Mouse (Mus musculus) left cerebral cortex, postnatal 36 days (tissue): Measurements from ENCODE around the gene Aasdh. TPM values are rescaled to one million over a fixed set of nuclear protein-coding genes. Genes with fewer than 3 reads are reported as not detected.
A peak's percentile ranks its signal among the peaks of the same experiment; 100 is the strongest.
"Not testable (repeated sequence)": the region's sequence is repeated elsewhere in the genome, so short reads cannot be mapped to it uniquely, and the experiment has no call there.

Source experiments
- DNase-seq, 2 experiments: peaks; one replicate each; pipeline ENCODE4 v3.0.0; 2021 to 2022; ENCODE audit warnings: low spot score in 2 of 2, mixed read lengths in 1 of 2
- intact Hi-C: fragments of 180-260 bp; cut with DNase I; formaldehyde crosslinking; loops from one replicate; pipeline ENCODE4 v1.15.1; 2025
- total RNA-seq, 2 experiments: library from RNA; stranded (reverse); gene quantifications; 2 replicates each; pipeline ENCODE4 v1.2.3; 2021

The Aasdh gene
- total RNA-seq, 2 experiments from 2014 or later: 22.8 to 25.0 TPM

GRCm38 (mm10) chr5:76923428-76923827 lies 18.1 kb upstream of the Aasdh start:
- DNase-seq: peak; percentile 41 to 51
- intact Hi-C loops: no loop called here

DNA sequence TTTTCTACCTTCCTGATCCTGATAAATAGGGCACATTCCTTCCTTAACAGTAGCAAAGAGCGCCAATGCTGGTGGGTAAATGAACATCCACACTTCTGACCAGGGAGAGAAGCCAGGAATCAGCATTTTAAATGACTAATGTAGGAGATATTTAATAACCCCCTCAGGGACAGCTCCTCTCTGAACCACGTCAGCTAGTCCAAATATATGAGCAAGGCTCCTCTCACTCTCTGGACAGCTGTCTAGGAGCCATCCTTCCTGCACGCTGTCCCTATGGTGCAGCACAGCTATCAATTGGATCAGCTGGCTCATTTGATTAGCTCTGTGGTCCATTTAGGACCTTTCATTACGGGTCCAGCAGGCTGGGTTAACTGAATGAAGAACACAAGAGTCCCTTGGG lies 17.5 kb upstream of the Aasdh start:
- intact Hi-C loops: no loop called here
- no peak for DNase-seq

GRCm38 (mm10) chr5:76912522-76912921 lies 7.2 kb upstream of the Aasdh start:
- intact Hi-C loops, DNase-seq: not testable (repeated sequence)

- no peak for DNase-seq
- intact Hi-C loops: no loop called here
These were observed 5.5 kb upstream of the Aasdh start for GRCm38 (mm10) chr5:76910807-76911206.

GRCm38 (mm10) chr5:76906155-76906499 lies 813 bp upstream of the Aasdh start:
- DNase-seq: no peak
- intact Hi-C loops: no loop called here

DNA sequence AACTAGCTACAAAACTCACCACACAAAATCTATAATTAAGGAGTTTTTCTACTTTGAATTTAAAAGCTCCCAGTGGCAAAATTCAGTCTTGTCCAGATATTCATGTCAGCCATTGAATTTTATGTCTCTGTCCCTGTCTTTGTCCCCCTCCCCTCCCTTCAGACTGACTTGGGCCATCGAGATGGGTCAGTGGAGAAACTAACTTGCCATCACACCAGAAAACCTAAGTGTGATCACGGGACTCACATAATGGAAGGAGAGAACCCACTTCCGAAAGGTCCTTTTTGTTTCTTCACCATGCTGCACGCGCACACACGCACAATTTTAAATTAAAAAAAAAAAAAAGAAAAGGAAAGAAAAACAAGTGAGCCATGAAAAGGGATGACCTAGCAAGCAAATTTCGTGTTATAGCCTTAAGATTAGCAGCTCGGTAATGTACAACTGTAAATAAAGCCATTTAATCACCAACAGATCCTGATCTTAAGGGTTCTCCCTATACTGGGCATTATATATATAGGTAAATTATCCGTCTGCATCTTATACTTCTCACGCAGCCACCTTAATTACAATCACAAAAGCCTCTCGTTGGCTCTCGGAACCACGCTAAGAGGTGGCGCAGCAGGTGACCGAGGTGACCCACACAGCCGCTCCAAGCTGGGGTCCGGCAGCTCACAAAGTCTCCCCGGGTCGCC lies 455 bp downstream of the Aasdh start:
- no peak for DNase-seq
- intact Hi-C loops: loop anchor here (1.0 kb wide), 1 partner anchor 46 kb away; the partner anchor contains the start of genes Paics and Ppat

GRCm38 (mm10) chr5:76902131-76902530 lies 3.2 kb downstream of the Aasdh start:
- DNase-seq: no peak
- intact Hi-C loops: no loop called here

- intact Hi-C loops: no loop called here
- no peak for DNase-seq
These were observed 12.2 kb downstream of the Aasdh start for GRCm38 (mm10) chr5:76893084-76893483.

- no peak for DNase-seq
- intact Hi-C loops: no loop called here
These were observed 12.7 kb downstream of the Aasdh start for GRCm38 (mm10) chr5:76892608-76893007.

GRCm38 (mm10) chr5:76887011-76887410 lies 18.3 kb downstream of the Aasdh start:
- intact Hi-C loops: no loop called here
- DNase-seq: no peak

DNA sequence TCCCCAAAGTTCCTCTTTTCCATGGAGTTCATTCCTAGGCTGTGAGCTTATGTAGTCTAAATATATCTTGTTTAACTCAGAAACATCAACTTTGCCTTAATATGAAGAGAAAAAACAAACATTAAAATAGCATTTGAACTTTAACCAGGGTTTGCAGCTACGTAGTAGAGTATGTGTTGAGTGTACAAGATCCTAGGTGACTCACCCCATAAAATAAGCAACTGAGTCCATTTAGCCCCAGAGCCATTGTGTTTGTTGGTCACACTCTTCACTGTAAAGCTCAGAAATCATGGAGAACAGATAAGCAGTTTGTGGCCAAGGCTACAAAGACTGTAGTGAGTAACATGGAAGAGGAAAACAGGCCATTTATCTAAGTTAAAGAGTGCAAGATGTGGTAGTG lies 21.2 kb downstream of the Aasdh start:
- DNase-seq: no peak
- intact Hi-C loops: no loop called here

GRCm38 (mm10) chr5:76876106-76876758 lies 29.1 kb downstream of the Aasdh start:
- intact Hi-C loops: no loop called here
- no peak for DNase-seq

GRCm38 (mm10) chr5:76869553-76869952 lies 35.8 kb downstream of the Aasdh start:
- intact Hi-C loops: no loop called here
- DNase-seq: no peak

DNA sequence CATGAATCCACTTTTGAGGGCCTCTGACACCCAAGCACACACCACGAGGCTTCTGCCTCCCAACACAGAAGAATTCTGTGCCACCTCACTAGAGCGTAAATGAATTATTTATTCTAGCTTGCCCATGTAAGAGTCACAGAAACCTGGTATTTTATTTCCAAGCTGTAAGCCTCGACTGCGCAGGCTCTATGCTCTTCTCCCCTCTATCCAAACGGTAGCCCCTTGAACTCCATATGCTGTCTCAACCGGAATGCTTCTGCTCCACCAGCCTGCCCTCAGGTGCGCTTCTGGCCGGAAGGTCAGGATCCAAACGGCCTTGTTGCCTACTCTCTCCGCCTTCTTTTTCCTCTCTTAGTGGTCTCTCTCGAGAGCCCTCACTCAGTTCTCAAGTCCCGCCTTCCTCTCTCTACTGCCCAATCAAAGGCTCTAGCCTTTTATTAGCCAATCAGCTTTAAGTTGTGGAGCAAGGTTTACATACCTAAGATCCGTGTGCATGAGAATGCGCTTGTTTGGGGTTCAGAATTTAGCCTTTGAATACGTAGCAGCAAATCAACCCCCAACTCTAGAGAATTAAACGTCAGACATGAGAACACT lies 36.5 kb downstream of the Aasdh start:
- intact Hi-C loops: no loop called here
- DNase-seq: no peak

GRCm38 (mm10) chr5:76866819-76867218 lies 38.5 kb downstream of the Aasdh start:
- DNase-seq: no peak
- intact Hi-C loops: no loop called here

- DNase-seq: no peak
- intact Hi-C loops: no loop called here
These were observed 46.9 kb downstream of the Aasdh start for GRCm38 (mm10) chr5:76858444-76858843.

GRCm38 (mm10) chr5:76857103-76858015 lies 48.0 kb downstream of the Aasdh start:
- intact Hi-C loops: no loop called here
- DNase-seq: no peak

DNA sequence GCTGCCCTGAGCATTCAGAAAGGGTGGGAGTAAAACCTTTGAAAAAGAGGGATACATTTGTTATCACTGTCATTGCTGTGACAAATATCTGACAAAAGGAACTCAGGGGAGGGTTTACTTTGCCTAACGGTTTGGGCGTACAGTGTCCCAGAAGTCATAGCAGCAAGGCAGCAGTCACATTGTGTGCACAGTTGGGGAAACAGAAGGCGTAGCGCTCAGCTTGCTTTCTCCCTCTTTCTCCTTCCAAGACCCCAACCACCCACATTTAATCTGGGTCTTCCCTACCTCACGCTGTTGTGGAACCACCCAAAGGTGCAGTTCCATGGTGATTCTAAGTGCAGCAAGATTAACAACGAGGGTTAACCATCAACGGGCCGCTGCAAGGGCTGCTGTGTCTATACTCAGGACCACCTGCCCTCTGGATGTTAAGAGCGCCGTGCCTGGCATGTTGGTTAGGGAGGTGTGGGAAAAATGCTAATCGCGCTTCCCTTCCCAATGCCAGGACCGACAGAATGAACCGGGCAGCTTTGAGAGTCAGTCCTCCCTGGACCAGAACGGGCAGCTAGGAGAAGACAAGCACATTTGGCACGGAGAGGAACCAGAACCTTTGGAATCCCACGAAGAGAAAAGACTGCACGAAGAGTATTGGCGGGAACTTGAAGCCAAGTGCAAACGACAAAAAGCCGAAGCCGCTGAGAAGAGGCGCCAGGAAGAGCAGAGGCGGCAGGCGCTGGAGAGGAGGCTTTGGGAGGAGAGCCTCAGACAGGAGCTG lies 49.3 kb downstream of the Aasdh start:
- DNase-seq: no peak
- intact Hi-C loops: no loop called here

DNA sequence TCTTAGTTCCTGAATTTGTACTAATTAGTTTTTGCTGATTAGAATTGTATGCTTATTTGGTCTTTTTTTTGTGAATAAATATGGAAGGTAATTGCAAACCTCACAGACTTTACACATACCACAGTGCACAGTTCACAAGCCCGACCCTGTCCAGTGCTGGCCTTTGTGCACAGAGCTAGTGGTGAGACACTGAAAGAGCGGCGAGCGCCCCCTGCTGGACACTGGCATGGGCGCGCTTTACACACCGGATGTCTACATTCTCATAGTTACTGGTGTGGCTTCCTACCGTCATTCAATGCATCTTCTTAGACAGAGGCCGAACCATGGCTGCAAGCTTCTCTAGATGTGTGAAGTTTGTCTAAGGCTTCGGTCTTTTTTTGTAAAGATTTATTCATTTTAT lies 51.8 kb downstream of the Aasdh start:
- intact Hi-C loops: loop anchor here (2.0 kb wide), 1 partner anchor 261 kb away; no protein-coding TSS in a partner anchor

More for the DNA sequence above, 51.8 kb downstream of the Aasdh start:
- DNase-seq: peak; percentile 64 to 75
